Mouse (Mus musculus) lung, adult 18-20 months (tissue): Measurements from ENCODE around the gene Nmnat2.

Experiments
- DNase-seq, 2 experiments: peaks; one replicate each; pipeline ENCODE4 v3.0.0; 2022; ENCODE audit warnings: mixed read lengths in 2 of 2

Nmnat2 gene

DNA sequence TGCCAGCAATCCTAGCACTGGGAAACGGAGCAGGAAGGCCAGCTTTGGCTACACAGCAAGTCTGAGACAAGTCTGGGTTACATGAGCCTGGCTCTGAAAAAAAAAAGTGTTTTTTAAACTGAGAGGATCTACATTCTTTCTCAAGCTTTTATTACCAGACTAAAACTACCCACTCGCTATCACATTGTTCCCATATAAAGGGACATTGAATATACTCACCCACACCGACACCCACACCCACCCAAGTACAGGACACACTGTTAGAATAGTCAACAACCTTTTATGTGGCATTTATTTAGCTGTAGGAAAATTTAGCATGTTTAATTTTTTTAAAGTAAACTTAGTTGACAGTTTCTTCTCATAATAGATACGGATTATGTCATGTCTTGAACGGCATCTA, 35.3 kb downstream of the Nmnat2 start:
- no peak for DNase-seq

DNA sequence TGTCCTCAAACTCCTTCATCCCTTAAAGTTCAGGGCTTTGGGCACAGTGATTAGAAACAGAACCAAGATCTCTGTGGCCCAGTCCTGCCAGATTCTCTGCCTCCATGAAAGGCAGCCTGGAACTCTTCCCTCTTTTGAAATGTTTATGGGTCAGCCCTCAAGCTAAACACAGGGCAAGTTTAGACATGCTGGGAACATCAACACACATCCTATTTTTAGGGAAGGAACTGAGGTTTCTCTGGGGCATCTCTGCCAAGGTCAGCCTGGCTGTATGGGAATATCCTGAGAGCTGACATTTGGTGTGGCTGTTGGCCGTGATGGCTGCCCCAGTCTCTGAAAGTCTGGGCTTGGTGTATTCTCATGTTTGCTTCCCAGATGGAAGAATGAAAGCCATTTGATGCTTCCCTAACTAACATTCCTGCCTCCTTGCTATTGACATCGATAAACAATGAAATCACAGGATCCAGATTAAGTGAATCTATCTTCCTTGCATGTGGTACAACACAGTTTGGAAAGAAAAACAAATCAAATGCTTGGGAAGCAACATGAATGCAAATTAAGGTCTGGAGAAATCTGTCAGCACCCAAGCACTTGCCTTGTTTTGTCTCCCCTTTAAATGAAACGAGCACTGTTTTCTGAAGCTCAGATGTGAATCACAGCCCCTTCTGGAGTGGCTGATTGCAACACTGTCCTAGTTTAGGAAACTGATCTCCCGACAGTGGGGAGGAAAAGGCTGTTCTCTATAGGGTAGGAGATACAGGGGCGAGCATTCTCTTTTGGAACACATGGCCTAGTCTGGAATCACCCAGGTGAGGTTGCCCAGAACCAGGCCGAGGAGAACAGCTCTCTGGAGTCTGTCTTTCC, 37.7 kb downstream of the Nmnat2 start:
- peak; percentile 27 to 51 for DNase-seq

DNA sequence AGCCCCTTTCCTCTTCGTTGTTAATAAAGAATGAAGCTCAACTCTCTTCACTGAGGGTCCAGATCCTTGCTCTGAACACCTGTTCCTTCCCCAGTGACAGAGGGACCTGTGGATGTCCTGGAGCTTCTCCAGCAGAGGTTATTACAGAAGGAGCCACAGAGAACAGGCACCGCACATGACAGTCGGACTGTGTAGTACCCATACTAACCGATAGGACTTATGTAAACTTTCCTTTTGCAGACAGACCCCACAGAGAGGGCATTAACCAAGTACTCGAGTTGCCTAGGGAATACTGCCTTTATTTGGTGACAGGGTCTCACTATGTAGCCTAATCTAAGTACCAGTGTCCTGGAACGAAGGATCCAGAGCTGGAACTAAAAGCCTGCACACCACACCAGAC, 39.0 kb downstream of the Nmnat2 start:
- DNase-seq = no peak

DNA sequence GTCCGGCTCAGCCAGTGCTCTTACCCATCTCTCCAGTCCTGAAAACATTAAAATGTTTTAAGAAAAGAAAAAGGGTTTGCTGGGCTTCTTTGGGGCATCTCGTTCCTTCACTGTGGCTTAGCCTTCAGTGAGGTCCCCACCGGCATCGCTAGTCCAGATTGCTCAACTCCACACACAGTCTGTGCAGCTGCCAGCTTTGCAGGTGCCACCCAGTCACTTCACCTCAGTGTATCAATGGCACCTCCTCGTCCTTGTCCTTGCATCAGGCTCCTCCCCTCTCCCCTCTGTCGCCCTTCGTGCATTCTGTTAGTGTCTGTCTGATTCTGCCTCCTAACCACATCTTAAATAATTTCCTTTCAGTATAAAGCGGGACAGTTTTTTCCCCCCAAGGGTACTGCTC, 45.2 kb downstream of the Nmnat2 start:
- no peak for DNase-seq

DNA sequence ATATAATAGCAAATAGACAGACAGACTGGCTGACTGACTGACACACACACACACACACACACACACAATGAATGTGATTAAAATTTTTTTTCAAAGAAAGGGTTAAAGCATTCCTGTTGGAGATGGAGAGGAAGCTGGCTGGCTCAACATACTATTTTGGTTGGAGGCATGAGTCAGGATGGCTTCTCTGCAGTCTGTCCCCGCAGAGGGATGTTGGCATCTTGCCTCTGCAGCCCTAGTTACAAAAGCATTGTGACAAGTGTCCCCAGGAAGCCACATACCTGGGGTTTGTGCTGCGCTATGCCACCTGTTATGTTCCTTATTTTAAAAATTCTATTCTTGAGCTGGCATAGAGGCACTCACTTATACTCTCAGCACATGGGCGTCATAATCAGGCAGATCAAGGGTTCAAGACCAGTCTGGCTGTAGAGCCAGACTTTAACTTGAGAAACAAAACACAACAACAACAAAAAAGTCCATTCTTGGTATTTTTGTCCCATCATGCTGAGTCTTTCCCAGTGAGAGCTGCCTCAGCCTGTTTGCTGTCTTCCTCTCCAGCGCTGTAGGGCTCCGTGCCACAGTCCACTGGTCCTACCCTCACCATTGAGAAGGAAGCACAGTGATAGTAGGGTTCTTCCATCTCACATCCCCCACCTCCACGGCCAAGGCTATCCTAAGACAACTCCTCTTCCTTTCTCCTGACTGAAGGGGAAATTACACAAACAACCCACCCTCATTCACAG, 45.9 kb downstream of the Nmnat2 start:
- DNase-seq = no peak

DNA sequence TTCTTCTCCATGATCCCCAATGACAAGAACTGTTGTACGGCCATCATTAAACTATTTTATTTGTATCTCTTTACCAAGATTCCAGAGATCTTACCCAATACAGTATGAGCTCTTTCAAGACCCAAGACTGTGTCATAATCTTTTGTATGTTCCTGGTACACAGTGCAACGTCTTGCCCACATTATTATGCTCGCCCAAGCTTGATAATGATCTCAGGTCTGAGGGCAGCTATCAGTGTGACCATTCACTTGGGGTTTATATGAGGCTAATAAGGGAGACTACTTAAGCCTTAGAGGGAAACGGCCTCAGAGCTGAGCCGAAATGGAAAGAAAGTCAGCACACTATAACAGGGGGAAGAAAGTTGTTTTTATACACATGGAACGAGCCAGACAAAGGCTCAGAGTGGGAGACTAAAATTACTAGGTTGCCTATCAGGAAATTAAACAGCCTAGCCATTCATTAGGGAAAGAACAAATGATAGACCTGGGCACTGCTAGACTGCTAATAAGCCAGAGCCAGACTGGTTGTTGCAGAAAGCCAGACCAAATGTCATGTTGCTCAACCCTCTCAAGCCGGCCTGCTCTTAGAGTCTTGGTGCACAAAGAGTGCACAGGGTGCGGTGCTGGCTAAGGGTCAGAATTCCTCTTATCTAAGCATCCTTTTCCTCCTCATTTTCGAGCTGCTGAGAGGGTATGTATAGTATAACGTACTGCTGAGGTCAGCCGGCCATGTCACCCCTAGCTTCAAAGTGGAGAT, 47.7 kb downstream of the Nmnat2 start:
- no peak for DNase-seq

DNA sequence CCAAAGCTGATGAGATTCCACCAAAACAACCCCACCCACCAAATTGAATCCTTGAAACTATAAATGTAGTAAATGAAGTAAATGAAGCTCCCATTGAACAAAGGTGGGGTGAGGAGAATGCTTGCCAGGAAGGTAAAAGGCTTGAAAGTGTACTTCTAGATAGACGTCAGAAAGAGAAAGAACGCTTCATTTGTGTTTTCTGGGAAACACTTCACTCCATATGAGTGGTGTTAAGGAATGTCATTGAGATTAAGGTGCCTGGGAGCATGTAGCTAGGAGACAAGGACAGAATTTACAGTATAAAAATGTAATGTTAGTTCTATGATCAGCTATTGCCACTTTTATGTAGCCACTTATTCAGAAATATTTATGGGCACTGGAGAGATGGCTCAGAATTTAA, 49.7 kb downstream of the Nmnat2 start:
- DNase-seq = no peak

DNA sequence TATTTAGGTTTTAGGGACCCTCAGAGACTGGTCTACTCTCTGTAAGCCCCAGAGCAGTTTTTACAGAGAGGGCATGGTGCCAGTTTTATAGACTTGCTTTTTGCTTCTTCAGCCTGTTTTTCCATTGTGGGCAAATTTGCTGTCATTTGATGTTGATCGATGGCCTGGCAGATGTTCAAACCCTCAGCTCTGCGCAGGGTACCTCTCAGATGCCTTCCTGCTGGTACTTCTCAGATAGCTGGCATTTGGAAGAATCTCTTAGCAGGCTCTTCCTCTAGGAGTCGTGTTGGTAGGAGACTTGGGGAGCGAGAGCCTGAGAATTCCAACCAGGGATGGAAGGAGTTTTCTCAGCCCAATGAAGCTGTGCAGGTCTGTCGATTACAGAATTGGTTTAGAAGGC, 51.3 kb downstream of the Nmnat2 start:
- DNase-seq = no peak

DNA sequence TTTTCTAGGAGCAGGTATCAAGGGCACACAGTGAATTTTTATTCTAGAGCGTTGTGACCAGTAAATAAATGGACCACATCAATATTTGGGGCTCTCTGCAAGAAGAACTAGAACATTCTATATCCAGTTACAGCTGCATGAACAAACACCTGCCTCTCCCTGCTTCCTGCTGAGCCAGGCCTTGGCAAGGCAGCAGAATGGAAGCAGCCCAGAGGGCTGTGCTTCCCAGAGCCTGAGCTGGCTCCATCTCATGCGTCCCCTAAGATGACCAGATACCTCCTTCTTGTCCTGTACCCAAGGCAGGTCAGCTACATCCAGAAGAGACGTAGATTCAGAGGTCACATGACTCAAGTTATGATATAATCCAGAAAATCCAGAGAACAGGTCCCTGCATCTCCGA, 52.0 kb downstream of the Nmnat2 start:
- no peak for DNase-seq

DNA sequence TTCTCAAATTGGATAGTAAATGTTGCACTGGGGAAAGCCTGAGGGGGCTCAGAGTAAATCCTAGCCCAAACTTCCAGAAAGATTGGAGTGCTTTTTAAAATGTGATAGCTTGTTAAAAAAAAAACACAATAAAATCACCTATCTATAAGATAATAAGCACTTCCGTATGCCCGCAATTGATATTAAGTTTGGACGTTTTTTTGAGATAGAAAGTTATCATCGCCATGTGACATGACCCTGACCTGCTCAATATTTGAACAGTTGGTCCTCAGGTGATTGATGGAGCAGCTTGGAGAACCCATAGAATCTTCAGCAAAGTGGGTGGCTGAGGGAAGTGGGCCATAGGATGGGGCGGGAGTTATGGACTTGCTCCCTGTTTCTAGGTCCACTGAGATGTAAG, 52.5 kb downstream of the Nmnat2 start:
- no peak for DNase-seq

DNA sequence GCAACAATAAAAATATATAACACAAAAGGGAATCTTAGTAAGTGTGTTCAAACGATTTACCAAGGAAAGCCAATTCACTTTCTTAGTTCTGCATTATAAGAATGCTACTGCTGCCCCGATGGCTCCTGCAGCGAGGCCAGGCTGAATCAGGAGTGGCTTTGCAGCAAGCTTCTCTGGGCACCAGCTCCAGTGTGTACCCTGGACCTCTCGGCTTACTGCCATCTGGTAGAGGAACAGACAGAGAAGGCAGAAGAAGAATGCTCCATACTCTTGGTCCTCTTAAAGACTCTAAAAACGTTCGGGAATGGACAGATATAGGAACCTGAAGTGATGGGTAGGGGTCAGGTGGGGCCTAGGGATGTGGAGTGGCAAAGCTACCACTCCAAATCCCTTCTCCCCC, 53.0 kb downstream of the Nmnat2 start:
- DNase-seq = no peak

DNA sequence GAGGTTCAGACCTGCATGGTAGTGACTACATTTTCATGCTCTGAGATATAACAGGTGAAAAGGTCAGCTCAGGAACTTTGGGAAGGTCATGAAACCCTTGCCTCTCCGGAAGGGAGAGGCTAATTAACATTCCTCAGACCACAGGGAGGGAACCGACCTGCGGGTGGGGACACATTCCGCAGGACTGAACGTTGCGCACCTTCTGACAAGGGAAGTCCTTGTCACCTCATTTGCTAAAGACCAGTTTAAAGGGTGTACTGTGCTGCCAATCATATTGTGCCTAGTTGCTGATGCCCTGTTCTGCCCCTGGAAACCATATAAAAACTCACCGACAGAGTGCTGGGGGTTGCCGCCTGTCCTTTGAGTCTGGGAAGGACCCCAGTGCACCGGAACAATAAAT, 54.5 kb downstream of the Nmnat2 start:
- no peak for DNase-seq

DNA sequence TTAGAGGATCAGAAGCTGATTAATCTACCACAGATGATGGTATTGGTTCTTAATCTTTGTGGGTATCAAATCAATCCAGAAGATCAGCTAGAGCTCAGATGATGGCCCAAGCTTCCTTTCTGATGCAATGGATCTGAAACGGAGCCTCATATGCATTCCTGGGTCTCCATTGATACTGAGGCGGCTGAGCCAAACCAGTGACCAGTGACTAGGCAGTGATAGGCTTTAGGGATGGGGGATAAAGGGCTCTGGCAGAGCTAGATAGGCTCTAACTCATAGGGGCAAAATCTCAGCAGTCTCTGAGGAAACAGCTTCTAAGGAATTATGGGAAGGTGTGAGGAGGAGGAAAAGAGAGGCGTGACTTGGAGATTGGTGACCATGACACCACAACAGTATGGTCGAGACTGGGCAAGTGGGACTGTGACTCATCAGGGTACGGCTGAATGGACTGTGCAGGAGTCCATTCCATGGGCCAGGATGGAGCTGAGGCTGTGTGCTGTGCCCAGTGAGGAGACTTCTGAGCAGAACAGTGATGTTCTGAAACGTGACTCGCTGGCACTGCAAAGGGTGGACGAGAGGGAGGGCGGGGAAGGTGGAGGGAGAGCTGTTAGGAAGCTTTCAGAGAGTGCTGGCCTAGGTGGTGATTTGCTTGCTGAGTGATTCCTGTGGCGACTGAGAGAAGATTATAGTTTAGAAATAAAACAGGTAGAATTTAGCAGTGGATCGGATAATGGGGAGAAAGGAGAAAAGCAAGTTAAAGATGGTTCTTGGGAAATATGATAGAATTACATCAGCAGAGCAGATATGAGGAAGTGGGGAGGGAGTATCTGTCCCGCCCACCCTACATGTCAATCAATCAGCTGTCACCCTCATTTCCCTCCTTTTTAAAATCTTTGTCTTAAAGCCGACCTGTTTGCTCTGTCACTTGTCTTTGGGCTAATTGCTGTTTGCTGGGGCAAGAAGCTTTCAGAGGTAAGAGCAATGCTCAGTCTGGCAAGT, 55.9 kb downstream of the Nmnat2 start:
- DNase-seq = no peak

DNA sequence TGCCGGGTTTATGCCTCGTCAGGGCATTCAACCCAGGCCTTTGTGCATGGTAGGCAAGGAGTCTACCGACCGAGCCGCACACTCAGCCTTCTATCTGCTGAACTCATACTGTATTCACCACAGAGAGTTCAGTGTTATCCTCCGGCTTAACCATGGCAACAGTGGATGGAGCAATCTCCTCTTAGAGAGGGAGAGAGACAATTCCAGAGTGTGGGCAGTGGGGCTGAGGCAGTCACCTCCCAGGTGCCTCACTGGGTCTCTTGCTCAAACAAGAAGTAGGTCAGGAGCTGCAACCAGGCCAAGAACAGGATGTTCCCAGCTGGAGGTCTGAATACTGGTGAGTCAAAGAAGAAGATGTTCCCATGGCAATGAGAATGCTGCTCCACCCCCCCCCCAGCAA, 56.8 kb downstream of the Nmnat2 start:
- DNase-seq = peak; percentile 14 to 24

DNA sequence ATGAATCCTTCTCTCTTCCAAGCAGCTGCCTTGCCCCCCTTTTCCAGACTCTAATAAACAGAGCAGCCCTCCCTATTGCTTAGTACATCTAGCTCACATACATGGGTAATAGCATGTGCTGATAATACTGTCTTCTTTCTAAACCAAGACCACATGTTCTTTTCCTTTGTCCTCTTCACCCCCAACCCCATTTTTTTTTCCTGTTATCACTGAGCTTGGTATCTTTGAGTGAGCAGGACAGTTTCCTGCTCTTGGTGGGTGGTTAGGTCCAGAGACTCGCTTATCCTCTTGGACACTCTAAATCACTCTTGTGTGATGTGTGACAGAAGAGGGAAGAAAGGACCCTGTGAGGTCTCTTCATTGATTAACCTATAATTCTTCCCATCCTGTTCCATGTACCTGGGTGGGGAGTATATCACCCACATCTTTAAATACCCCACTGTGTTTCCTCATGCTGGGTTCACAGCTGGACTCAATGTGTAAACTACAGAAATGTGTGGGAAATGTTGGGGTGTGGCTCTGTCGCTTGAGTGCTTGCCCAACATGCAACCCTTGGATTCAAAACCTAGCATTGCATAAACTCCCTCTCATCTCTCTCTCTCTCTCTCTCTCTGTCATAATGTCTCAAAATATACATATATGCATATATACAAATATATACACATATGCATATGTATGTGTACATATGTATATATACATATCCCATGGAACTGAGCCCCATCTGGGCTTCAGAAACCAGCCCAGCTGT, 58.9 kb downstream of the Nmnat2 start:
- no peak for DNase-seq

DNA sequence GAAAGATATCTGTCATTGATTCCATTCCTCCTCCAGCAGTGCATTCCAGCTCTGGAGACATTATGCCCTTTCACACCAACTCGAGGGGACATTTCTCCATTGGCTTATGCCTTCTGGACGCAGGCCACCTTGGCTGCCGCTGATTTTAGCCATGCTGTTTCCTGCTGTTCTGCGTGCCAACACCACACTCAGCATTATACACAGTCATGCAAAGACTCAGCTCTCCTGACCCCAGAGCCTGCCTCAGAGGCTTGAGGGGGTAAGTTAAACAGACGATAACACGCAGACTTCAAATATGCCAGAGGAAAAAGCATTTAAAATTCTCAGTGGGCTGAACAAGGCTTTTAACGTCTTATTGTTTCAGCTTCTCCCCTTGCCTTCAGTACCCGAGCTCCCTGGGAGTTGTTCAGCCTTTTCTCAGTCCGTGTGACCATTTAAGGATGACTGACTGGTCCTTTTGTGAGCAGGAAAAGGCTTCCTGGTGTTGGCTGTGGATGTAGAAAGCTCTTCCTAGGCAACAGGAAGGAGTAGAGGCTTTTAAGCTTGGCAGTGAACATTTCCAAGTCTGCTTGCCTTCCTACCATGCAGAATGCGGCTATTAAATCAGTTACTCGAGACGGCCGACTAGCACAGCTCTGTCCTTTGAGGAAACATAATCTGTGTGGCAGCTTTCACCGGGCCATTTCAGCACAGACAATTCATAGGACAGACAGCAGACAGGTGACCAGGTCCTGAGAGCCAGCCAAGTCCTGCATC, 59.8 kb downstream of the Nmnat2 start:
- DNase-seq = peak; percentile 52 to 53

DNA sequence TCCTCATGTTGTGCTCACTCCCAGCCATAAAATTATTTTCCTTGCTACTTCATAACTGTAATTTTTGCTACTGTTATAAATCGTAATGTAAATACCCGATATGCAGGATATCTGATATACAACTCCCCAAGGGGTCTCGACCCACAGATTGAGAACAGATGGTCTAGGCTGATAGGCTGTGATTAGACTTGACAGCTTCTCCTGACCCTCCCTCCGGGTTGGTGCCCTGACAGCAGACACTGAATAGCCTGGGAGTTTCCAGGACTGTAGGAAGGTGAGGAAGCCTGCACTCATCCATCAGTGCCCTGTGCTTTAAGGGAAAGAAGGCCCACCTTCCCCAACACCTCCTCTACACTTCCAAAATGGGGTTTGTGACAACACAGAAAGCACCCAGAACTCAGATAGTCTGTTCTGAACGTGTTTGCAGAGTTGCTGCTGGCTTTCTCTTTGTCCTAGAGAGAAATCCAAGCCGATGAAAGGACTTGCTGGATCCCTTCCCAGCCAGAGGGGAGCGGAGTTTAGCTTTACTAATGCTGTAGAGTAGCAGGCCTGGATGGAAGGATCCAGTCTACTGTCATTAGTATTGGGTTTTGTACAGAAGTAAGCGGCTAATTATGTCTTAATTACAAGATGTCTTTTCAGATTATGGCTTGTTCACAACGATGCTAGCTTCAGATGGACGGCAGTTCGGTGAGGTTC, 61.8 kb downstream of the Nmnat2 start:
- DNase-seq = no peak

DNA sequence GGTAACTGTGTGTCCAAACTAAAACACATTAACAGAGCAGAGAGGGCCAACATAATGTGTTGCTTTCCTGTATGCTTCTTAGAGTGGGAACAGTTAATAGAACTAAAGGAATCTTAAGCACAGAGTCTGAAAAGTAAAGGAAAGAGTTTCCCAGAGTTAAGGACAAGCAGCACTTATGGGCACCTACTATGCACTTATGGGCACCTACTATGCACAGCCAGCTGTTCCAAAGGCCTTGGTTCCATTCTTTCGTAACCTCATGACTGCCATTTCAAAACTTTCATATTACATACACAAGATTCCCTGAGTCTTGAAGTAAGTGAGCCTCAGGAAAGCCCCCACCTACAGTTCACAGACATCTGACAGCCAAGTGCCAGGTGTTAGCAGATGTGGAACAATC, 64.3 kb downstream of the Nmnat2 start:
- no peak for DNase-seq

DNA sequence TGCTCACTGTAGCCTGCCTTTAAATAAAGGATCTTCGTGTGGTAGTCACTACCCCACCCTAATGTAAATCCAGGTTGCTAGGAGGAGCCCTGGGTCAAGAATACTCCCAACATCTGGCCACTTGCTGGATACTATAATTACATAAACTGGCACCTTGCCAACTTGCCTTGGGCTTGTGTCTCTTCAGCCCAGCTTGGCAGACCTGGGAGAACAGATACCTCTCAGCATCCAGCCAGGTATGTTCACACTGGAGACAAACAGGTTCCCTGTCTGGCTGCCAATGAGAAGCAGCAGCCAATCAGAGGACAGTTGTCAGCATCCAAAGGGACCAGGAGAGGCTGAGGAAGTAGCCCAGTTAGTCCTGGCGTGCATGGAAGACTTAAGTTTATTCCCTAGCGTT, 64.8 kb downstream of the Nmnat2 start:
- DNase-seq = no peak

DNA sequence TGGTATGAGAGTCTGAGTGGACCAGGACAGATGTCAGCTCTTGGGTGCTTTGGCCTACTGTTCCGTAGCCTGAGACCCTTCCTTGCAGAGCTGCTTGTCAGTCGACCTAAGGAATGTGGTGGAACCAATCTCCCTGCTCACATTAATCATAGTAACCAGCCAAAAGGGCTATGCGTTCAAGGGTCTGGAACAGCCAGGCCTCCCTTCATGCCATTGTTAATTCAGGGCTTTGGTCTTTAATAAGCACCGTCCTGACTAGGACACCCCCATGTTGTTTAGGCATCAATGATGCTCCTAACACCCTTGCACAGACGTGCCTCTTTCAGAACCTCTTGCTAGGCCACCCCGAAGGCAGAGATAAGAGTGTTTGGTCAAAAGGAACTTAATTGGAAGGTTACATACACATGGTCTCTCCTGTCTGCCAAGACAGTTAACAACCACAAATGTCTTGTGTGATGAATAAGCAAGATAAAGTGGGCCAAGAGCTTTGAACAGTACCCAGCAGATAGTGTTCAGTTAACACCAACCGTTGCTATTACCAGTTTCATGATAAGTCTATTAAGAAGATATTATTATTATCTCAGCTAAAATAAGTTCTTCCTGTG, 66.3 kb downstream of the Nmnat2 start:
- DNase-seq = no peak
